Mouse (Mus musculus) hindbrain, embryonic 12.5 days (tissue): Measurements from ENCODE around the gene Zdhhc23. TPM values are rescaled to one million over a fixed set of nuclear protein-coding genes. Genes with fewer than 3 reads are reported as not detected.
A peak's percentile ranks its signal among the peaks of the same experiment; 100 is the strongest.

Experiments used
- ATAC-seq: fragments of 200-750 bp; cut with Nextera tagmentation; 2 replicates; pipeline ENCODE4 v1.8.0; 2017; ENCODE audit warnings: moderate TSS enrichment; ENCODE audit not compliant: low FRiP score
- H3K27ac ChIP-seq: fragments of 300-500 bp; sonication (generic); 2 replicates; pipeline ENCODE4 v1.5.1; 2016; ENCODE audit warnings: mild to moderate bottlenecking
- H3K27me3 ChIP-seq: fragments of 300-500 bp; sonication (generic); 2 replicates; pipeline ENCODE4 v1.6.1; 2016; ENCODE audit warnings: mild to moderate bottlenecking
- H3K36me3 ChIP-seq: fragments of 300-500 bp; sonication (generic); 2 replicates; pipeline ENCODE4 v1.6.1; 2016; ENCODE audit warnings: mild to moderate bottlenecking
- H3K4me1 ChIP-seq: fragments of 300-500 bp; sonication (generic); 2 replicates; pipeline ENCODE4 v1.6.1; 2016
- H3K4me2 ChIP-seq: fragments of 300-500 bp; sonication (generic); replicated peaks from 2 replicates; pipeline ENCODE4 v1.6.1; 2016; ENCODE audit warnings: mild to moderate bottlenecking
- H3K4me3 ChIP-seq: fragments of 300-500 bp; sonication (generic); 2 replicates; pipeline ENCODE4 v1.5.1; 2016; ENCODE audit warnings: mild to moderate bottlenecking
- H3K9ac ChIP-seq: fragments of 300-500 bp; sonication (generic); 2 replicates; pipeline ENCODE4 v1.6.1; 2016; ENCODE audit warnings: mild to moderate bottlenecking, moderate library complexity
- H3K9me3 ChIP-seq: fragments of 300-500 bp; sonication (generic); replicated peaks from 2 replicates; pipeline ENCODE4 v1.6.1; 2016; ENCODE audit warnings: mild to moderate bottlenecking
- WGBS: fragments of 180-500 bp; shearing (Covaris S2); methylation state at CpG from one replicate; pipeline ENCODE4 v1.1.7; 2016; 5-methylcytosine and 5-hydroxymethylcytosine counted together
- polyA plus RNA-seq: library from polyadenylated mRNA; unstranded; fragments of >200 nt; fragmentation: Nextera tagmentation; extraction: Ambion mirVana; gene quantifications from 2 replicates; pipeline ENCODE4 v1.2.1, GENCODE M21; 2016

Gene Zdhhc23
- polyA plus RNA-seq: 1.1 and 1.4 TPM in 2 replicates

DNA sequence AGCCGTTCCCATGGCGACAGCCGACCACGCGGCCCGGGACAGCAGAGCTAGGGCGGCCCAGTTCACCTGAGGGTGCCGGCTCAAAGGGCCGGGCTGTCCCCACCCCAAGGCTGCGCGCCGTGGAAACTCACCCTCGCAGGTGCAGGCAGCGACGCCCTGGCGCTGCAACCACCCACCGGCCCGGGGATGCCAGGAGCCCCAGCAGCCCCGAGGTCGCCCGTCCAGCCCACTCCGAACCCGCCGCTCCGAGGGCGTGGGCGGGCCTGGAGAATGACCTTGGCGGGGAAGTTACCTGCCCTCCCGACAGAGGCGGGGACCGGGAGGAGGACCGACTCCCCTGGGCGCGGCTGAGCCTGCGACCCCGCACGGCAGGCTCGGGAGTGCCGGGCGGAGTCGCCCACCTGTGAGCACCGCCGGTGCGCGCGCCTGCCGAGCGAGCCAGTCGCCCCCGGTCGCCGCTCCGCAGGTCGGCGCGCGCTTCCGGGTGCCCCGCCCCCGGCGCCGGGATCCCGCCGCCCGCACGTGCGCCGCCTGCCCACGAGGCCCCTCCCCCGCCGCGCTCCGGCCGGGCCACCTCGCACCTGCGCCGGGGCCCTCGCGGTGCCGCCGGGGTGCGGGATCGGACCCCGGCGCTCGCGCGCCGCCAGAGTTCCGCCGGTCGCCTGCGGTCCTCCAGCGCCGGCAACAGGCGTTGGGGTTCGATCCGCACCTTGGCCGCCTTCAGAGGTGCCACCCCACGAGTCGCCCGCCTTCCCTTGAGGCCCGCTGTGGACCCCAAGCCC lies at the start of gene Zdhhc23:
TSS of gene Zdhhc23 (minus strand) at position 464 of the 782 bp plus-strand sequence.
- peaks cover 32% of the 10 kb centered on the region for H3K27me3 ChIP-seq
- peak within 1 kb of the TSS; percentile 71 for H3K4me3 ChIP-seq
- H3K36me3 ChIP-seq: no peaks in the 10 kb centered on the region
- H3K27ac ChIP-seq: no peak within 1 kb of the TSS
- peak within 1 kb of the TSS; percentile 100 for H3K4me2 ChIP-seq
- peak; percentile 88 for ATAC-seq
- H3K4me1 ChIP-seq: peaks cover 7% of the 10 kb centered on the region
- H3K9ac ChIP-seq: peak within 1 kb of the TSS; percentile 62
- no peaks in the 10 kb centered on the region for H3K9me3 ChIP-seq
- under 1% methylated on average over 81 of the region's 103 CpGs for WGBS

DNA sequence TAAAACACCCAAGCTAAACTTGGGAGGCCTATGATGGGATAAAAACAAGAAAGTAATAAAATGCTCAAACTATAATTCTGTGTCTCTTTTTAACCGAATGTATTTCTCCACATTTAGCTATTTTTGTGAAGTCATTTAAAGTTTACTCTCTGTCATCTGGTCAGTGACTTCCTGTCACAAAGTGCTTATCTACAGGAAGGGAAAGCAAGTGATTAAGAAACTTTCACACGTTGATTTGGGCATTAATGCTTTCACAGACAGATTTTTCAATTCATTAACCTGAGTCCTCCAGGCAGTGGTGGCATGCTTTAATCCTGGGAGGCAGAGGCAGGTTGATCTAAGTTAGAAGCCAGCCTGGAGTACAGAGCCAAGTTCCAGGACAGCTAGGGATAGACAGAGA lies 49.7 kb upstream of the Zdhhc23 start:
- Histone ChIP-seq H3K27me3 (no peaks in the 10 kb centered on the region), H3K9me3 (no peaks in the 10 kb centered on the region), H3K36me3 (no peaks in the 10 kb centered on the region), H3K4me2 (no peak overlapping the region), H3K27ac (no peak overlapping the region), H3K4me3 (no peak overlapping the region), H3K4me1 (no peaks in the 10 kb centered on the region), H3K9ac (no peak overlapping the region)
- ATAC-seq: no peak
- WGBS: 66% methylated on average over 2 of the region's 2 CpGs

DNA sequence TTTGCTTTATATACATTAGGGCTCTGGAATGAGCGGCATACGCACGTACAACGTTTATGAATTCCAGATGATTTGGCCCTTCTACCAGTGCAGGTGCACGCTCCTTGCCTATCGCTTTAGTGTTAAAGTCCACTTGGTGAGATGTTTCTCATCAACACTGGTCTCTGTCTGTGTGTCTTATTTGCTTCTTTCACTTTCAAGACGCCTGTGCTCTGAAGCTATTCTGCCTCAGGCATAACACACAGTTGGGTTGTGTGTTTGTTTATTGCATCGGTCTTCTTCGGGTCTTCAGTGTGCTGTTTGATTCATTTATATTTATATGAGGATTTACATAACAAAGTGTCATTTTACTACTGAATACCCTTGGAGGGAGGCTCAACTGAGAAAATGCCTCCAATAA lies 47.2 kb upstream of the Zdhhc23 start:
- no peaks in the 10 kb centered on the region for H3K9me3 ChIP-seq
- WGBS: 91% methylated on average over 9 of the region's 9 CpGs
- H3K27me3 ChIP-seq: no peaks in the 10 kb centered on the region
- H3K4me3 ChIP-seq: no peak overlapping the region
- no peak overlapping the region for H3K27ac ChIP-seq
- H3K36me3 ChIP-seq: no peaks in the 10 kb centered on the region
- H3K4me2 ChIP-seq: no peak overlapping the region
- no peak overlapping the region for H3K9ac ChIP-seq
- ATAC-seq: no peak
- H3K4me1 ChIP-seq: no peaks in the 10 kb centered on the region

DNA sequence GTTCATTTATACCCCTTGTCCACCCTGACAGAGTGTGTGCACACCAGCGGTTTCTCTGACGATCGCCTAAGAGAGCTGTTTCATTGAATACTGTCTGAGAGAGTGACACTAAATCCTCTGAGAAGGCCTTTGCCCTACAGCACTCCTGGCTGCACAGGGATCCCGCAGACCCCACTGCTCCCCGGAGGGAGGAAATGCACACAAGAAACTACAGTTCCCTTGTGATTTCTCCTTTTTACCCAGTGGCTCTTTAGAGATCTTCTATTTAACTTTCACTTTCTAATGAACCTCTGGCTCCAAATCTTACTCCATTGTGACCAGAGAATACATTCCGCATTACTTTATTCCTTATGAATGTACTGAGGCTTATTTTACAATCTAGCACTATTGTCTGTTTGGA lies 46.6 kb upstream of the Zdhhc23 start:
- H3K9ac ChIP-seq: no peak overlapping the region
- H3K4me1 ChIP-seq: no peaks in the 10 kb centered on the region
- H3K4me2 ChIP-seq: no peak overlapping the region
- no peaks in the 10 kb centered on the region for H3K27me3 ChIP-seq
- WGBS: 71% methylated on average over 6 of the region's 6 CpGs
- H3K27ac ChIP-seq: no peak overlapping the region
- H3K4me3 ChIP-seq: no peak overlapping the region
- H3K36me3 ChIP-seq: no peaks in the 10 kb centered on the region
- no peak for ATAC-seq
- no peaks in the 10 kb centered on the region for H3K9me3 ChIP-seq

DNA sequence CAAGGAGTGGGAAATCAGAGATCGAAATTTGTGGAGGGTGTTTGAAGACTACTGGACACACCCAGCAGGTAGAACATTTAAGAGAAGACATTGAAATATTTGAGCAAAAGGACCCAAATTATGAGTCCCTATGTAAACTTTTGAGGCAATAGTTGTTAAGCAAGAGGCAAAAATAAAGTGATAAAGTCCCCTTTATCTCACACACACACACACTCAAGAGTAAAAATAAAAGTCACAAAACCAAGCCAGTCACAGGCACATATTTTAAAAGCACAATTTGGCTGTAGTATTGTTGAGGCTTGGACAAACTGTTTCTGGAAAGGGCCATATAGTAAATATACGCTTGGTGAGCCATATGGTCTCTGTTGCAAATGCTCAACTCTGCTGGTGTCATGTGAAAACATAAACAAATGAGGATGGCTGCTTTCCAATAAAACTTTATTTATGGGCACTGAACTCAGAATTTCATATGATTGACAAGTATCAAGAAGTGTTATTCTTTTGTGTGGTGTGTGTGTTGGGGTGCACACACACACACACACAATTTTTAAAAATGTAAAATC lies 39.5 kb upstream of the Zdhhc23 start:
- no peak overlapping the region for H3K4me2 ChIP-seq
- H3K36me3 ChIP-seq: no peaks in the 10 kb centered on the region
- H3K9ac ChIP-seq: no peak overlapping the region
- H3K27ac ChIP-seq: no peak overlapping the region
- 86% methylated on average over 2 of the region's 2 CpGs for WGBS
- ATAC-seq: no peak
- H3K4me3 ChIP-seq: no peak overlapping the region
- H3K27me3 ChIP-seq: no peaks in the 10 kb centered on the region
- H3K9me3 ChIP-seq: no peaks in the 10 kb centered on the region
- no peaks in the 10 kb centered on the region for H3K4me1 ChIP-seq

DNA sequence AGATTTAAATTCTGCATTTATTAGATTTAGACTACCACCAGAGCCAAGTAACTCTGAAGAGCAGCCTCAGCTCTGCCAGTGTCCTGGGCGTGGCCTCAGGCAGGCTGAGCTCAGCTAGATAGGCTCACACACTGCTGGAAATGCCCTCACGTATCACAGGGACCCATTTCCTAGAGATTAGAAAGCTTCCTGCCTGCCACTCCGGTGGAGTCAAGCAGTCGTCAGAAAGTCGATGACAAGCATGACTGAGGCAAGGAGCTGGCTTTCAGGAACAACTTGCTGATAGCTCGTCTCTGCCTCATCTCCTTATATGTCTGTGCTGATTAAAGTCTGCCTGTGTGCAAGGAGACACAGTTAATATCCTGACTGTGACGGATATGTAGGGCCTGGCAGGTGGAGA lies 38.8 kb upstream of the Zdhhc23 start:
- ATAC-seq: no peak
- H3K27ac ChIP-seq: no peak overlapping the region
- H3K4me1 ChIP-seq: no peaks in the 10 kb centered on the region
- no peaks in the 10 kb centered on the region for H3K27me3 ChIP-seq
- H3K4me2 ChIP-seq: no peak overlapping the region
- no peak overlapping the region for H3K9ac ChIP-seq
- H3K9me3 ChIP-seq: no peaks in the 10 kb centered on the region
- WGBS: 63% methylated on average over 7 of the region's 7 CpGs
- no peak overlapping the region for H3K4me3 ChIP-seq
- no peaks in the 10 kb centered on the region for H3K36me3 ChIP-seq

DNA sequence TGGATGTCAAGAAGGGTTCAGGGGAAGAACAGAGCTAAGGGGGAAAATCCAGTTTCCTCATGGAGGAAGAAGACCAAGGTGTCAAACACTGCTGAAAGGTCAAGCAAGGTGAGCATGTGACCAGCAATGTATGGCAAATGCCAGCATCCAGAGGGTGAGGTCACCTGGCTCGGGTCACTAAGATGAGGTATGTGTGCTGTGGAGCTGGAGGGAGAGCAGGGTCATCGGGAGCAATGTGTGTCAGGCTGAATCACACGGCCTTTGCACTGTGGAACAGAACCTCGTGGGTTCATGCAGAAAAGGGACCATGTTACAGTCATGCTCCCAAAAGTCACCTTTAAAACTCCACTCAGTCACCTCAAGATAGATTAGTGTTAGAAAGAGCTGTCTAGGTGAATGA lies 38.1 kb upstream of the Zdhhc23 start:
- Histone ChIP-seq H3K36me3 (no peaks in the 10 kb centered on the region), H3K9ac (no peak overlapping the region), H3K4me3 (no peak overlapping the region), H3K27ac (no peak overlapping the region), H3K4me1 (no peaks in the 10 kb centered on the region), H3K9me3 (no peaks in the 10 kb centered on the region), H3K27me3 (no peaks in the 10 kb centered on the region), H3K4me2 (no peak overlapping the region)
- WGBS: 85% methylated on average over 4 of the region's 4 CpGs
- no peak for ATAC-seq

DNA sequence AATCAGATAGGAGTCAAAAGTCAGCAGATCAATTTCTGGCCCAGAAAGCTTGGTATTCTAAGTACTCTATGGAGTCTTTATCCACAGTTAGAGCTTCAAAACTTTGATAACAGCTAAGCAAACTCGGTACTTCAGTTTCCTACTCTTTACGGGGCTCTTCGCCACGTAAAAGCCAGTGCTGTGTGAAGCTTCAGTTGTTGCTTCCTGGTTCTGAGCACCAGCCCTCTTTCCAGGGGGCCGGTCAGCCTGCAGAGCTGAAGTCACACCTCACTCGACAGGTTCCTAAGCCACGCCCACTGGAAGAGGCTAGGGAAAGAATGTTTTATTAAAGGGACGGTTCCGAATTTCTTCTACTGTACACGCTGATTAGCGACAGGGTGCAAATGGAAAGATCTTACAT lies 36.6 kb upstream of the Zdhhc23 start:
- ATAC-seq: no peak
- no peak overlapping the region for H3K4me3 ChIP-seq
- H3K27ac ChIP-seq: no peak overlapping the region
- H3K9me3 ChIP-seq: no peaks in the 10 kb centered on the region
- H3K36me3 ChIP-seq: no peaks in the 10 kb centered on the region
- no peaks in the 10 kb centered on the region for H3K27me3 ChIP-seq
- H3K9ac ChIP-seq: no peak overlapping the region
- H3K4me2 ChIP-seq: peak overlapping the region; percentile 30
- no peaks in the 10 kb centered on the region for H3K4me1 ChIP-seq
- 20% methylated on average over 11 of the region's 11 CpGs for WGBS

DNA sequence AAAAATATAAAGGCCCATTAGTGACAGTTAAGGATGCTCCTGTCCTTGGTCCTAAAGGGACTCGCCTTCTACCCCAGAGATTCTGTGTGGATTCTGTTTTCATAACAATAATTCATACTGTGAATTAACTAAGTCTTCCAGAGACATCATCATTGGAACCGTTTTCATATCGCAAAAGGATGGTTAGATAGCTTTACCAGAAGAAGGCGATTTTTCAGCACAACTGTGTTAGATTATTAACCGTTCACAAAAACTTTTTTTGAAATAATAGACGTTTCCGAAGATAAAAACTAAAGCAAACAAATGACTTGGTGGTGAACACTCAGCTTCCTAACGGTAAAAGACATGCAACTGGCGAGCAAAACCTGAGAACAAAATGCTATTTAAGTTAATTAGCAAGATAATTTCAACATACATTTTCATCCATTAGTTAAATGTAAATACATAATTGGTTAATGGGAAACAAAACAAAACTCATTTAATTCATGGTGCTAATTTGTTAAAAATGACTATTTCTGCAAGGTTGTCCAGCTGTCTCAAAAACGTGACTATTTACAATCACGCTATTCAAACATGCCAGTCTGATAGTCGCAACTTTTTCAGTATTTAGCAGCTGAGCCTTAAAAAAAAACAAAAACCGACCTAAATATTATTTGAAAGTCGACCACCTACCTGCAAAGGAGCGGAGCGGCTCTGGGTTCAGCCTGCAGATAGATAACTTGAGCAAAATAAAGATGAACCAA lies 36.0 kb upstream of the Zdhhc23 start:
- no peaks in the 10 kb centered on the region for H3K36me3 ChIP-seq
- no peaks in the 10 kb centered on the region for H3K27me3 ChIP-seq
- no peak overlapping the region for H3K9ac ChIP-seq
- peak overlapping the region; percentile 30 for H3K4me2 ChIP-seq
- no peaks in the 10 kb centered on the region for H3K9me3 ChIP-seq
- 71% methylated on average over 16 of the region's 16 CpGs for WGBS
- no peak for ATAC-seq
- no peak overlapping the region for H3K4me3 ChIP-seq
- H3K4me1 ChIP-seq: no peaks in the 10 kb centered on the region
- H3K27ac ChIP-seq: no peak overlapping the region

DNA sequence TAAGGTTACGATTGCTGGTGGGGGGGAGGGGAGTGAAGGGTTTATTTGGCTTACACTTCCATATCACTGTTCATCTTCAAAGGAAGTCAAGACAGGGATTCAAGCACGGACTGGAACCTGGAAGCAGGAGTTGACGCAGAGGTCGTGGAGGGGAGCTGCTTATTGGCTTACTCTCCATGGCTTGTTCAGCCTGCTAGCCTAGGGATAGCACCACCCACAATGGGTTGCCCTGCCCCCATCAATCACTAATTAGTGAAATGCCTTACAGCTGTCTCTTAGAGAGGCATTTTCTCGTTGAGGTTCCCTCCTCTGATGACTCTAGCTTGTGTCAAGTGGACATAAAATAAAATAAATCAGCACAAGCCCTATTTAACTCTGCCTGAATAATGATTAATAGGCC lies 31.4 kb upstream of the Zdhhc23 start:
- H3K36me3 ChIP-seq: no peaks in the 10 kb centered on the region
- WGBS: 67% methylated on average over 5 of the region's 5 CpGs
- no peak overlapping the region for H3K4me2 ChIP-seq
- ATAC-seq: no peak
- no peak overlapping the region for H3K27ac ChIP-seq
- H3K4me1 ChIP-seq: no peaks in the 10 kb centered on the region
- H3K4me3 ChIP-seq: no peak overlapping the region
- no peaks in the 10 kb centered on the region for H3K27me3 ChIP-seq
- no peak overlapping the region for H3K9ac ChIP-seq
- H3K9me3 ChIP-seq: no peaks in the 10 kb centered on the region

DNA sequence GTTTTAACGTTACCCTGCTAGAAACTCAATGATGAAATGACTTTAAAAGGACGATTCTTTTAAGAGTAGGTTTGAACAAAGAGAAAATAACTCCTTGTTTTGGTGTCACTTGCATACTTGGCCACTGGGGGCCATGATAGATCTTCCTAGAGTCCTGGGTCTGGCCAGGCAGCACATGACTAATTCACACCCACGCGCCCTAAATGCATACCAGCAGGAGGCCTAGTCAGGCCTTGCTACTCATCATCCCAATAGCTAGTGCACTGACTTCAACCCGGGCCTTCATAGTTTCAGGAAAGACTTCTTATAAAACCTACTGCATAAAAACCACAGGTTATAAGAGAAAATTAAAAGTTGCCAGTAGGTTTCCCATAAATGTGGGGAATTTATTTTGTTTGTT lies 22.5 kb upstream of the Zdhhc23 start:
- no peaks in the 10 kb centered on the region for H3K9me3 ChIP-seq
- H3K36me3 ChIP-seq: no peaks in the 10 kb centered on the region
- ATAC-seq: no peak
- H3K4me2 ChIP-seq: no peak overlapping the region
- no peaks in the 10 kb centered on the region for H3K27me3 ChIP-seq
- H3K9ac ChIP-seq: no peak overlapping the region
- H3K4me1 ChIP-seq: no peaks in the 10 kb centered on the region
- no peak overlapping the region for H3K27ac ChIP-seq
- no peak overlapping the region for H3K4me3 ChIP-seq
- 69% methylated on average over 5 of the region's 5 CpGs for WGBS

DNA sequence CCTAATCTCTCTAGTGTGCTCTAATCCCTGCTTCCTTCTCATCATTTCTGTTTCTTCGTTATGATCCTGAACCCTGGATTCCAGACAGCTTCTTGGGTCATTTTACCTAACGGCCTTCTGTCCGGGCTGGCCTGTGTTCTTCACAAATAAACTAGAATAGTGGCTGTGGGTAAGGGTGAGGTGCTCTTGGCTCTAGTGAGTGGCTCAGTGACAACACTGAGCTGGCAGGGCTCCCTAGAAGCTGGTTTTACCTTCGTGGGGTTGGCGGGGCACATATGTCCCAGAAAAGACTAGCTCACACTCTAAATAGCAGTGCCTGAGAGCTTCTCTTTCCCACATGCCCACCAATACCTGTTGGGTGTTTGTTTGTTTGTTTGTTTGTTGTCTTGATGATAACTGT lies 19.9 kb upstream of the Zdhhc23 start:
- Histone ChIP-seq H3K36me3 (no peaks in the 10 kb centered on the region), H3K4me2 (no peak overlapping the region), H3K27ac (no peak overlapping the region), H3K9ac (no peak overlapping the region), H3K4me1 (no peaks in the 10 kb centered on the region), H3K4me3 (no peak overlapping the region), H3K27me3 (no peaks in the 10 kb centered on the region), H3K9me3 (no peaks in the 10 kb centered on the region)
- WGBS: 87% methylated on average over 5 of the region's 5 CpGs
- ATAC-seq: no peak
